Mouse (Mus musculus): Measurements from ENCODE around the gene Nrxn2.

Gene Nrxn2

DNA sequence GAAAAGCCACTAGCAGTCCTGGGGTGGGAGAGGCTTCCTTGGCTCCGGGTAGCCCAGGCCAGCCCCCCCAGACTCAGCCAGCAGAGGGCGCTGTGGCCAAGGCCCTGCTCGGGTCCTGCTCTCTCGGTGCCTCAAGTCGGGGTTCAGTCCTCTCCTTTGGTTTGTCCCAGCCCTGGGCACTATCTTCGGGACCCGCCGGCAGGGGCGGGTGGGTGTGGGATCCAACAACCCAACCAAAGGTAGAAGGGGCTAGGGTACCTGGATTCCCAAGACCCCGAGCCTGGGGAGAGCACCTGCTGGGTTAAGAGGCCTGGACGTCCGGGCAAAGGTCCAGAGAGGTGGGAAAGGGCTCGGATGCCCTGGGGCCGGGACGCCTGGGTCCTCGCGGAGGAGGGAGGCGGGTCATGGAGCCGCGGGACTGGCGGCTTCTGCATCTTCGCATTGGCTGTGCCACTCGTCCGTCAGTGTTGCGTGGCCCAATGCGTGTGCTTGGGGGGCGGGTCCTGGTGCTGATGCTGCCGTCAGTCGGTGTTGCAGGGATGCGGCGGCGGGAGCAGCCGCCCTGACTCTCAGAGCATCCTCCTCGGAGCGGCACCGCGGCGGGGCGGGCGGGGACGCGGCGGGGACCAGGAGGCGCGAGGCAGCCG lies at the start of gene Nrxn2:
Gene Nrxn2, plus strand, starts transcription at position 499 of the 647 bp plus-strand sequence.
- peak; percentile 58 to 68 for DNase-seq

DNA sequence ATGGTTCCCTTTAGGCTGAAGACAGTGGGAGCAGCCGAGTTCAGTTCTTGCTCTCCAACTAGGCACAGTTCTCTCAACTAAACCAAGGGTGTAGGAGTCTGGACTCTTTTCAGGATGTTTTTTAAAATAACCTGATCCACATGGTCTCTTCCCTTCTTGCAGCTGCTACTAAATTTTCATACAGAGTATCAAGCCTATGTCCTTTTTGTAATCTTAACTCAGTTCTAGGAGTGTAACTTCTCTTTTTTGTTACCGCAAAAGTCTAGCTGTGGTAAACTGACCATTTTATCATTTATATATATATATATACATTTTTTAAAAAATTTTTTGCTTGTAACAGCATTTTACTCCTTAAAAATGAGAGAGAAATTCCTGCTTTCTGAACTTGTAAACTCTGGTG lies 48.4 kb upstream of the Nrxn2 start:
- no peak for DNase-seq

- DNase-seq = no peak
These were observed 46.1 kb upstream of the Nrxn2 start for GRCm38 (mm10) chr19:6372433-6372832.

- DNase-seq = peak; percentile 50 to 70
These were observed 44.8 kb upstream of the Nrxn2 start for GRCm38 (mm10) chr19:6373539-6374400.

DNA sequence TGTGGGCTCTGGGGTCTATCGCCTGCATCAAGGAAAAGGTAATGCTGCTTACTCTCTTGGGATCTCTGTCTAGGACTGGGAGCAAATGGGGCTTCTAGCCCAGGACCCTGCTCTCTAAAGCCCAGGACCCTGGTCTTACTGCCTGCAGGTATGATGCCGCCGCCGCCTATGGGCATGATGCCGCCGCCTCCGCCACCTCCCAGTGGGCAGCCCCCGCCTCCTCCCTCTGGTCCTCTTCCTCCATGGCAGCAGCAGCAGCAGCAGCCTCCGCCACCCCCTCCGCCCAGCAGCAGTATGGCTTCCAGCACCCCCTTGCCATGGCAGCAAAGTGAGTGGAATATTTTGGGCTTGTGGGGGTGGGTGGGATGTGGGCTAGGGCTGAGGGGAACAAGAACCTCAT lies 44.0 kb upstream of the Nrxn2 start:
- DNase-seq = no peak

GRCm38 (mm10) chr19:6375423-6376254 lies 42.9 kb upstream of the Nrxn2 start:
- DNase-seq = no peak

GRCm38 (mm10) chr19:6376255-6376564 lies 42.3 kb upstream of the Nrxn2 start:
- peak in 1 of 2 experiments; percentile 32 for DNase-seq

- no peak for DNase-seq
These were observed 41.9 kb upstream of the Nrxn2 start for GRCm38 (mm10) chr19:6376643-6377042.

DNA sequence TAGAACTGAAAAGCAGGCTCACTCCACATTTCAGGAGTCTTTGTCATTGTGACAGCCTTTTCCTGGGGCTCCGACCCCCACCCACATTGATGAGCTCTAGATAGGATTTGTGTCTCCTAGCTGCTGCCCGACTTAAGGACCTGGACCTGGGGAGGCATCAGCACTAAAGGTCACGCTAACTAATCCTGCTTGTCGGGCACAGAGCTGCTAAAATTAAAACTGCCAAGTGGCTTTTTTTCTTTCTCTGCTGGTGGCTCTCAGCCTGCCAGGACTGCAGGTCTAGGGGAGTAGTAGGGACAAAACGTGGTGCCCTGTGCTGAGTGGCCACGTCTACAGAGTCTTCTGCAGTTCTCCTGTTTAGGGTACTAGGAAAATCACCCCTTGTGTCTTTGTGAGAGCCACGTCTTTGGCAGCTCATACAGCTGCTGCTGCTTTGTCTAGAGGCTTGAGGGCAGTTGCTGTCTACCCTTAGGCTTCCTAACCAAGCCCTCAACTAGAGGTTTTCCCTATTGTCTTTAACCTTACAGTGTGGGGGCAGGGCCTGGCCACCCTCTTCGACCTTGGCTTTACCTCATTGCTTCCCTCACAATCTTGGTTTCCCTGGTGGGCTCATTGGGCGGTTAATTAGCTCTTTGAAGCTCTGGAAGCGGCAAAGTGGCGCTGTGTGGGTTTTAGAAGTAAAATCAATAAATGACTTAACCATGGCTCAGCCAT lies 41.0 kb upstream of the Nrxn2 start:
- DNase-seq = no peak

GRCm38 (mm10) chr19:6380411-6381166 lies 37.9 kb upstream of the Nrxn2 start:
- no peak for DNase-seq

DNA sequence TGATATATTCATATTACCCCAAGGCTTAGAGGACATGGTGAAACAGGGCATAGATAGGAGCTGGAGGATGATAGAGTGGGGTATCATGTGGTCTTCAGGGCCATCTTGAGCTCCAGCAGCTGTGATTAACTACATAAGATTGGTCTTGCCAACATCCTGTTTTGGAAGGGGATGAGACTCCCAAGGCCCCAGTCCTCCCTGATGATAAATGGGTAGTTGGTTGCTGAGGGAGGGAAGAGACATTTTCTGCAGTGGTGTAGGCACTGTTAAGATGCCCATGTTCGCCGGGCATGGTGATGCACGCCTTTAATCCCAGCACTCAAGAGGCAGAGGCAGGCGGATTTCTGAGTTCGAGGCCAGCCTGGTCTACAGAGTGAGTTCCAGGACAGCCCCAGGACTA lies 37.3 kb upstream of the Nrxn2 start:
- no peak for DNase-seq

GRCm38 (mm10) chr19:6382323-6382924 lies 36.1 kb upstream of the Nrxn2 start:
- DNase-seq = no peak

DNA sequence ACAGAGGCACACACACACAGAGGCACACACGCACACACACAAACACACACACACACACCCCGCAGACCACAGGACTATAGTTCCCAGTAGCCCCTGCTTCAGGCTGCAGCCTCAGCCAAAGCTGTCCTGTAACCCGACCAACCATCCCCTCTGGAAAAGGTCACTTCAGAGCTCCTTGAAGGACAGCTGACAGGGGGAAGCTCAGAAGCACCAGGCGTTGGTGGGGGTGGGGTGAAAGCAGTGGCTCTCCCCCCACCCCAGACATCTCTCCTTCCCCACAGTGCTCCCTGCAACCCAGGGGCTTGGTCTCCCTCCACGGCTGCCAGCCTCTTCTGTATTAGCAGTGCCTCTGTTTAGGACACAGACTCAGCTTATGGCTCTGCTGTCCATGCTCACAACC lies 35.1 kb upstream of the Nrxn2 start:
- no peak for DNase-seq

GRCm38 (mm10) chr19:6384128-6384527 lies 34.4 kb upstream of the Nrxn2 start, which contains the start of gene Pygm:
Gene Pygm (plus strand): TSS chr19:6384399.
- no peak for DNase-seq

- DNase-seq = no peak
These were observed 33.6 kb upstream of the Nrxn2 start for GRCm38 (mm10) chr19:6384954-6385353.

GRCm38 (mm10) chr19:6385419-6385818 lies 33.1 kb upstream of the Nrxn2 start:
- DNase-seq = no peak

DNA sequence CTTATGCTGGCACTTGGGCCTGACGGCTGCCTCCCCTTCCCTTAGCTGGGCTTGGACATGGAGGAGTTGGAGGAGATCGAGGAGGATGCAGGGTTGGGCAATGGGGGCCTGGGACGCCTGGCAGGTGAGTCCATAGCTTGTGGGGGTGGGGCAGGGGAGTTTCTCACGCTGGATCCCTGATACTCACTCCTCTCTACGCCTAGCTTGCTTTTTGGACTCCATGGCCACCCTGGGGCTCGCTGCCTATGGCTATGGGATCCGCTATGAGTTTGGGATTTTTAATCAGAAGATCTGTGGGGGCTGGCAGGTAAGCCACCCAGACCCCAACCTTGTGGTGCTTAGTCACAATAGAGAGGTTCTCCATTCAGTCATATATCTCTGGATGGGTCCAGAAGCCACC lies 32.7 kb upstream of the Nrxn2 start:
- no peak for DNase-seq

DNA sequence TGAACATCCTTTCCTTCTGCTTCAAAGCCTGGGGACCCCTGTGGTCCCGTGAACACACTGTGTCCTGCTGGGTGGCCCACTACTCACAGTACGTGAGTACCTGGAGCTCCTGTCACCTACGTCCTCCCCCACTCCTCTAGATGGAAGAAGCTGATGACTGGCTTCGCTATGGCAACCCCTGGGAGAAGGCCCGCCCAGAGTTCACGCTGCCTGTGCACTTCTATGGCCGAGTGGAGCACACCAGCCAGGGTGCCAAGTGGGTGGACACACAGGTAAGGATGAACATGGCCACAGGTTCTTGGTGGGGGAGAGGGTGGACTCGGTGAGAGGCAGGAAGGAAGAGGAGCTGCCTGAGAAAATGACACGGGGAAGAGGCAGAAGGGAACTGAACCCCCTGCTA lies 32.3 kb upstream of the Nrxn2 start:
- no peak for DNase-seq

DNA sequence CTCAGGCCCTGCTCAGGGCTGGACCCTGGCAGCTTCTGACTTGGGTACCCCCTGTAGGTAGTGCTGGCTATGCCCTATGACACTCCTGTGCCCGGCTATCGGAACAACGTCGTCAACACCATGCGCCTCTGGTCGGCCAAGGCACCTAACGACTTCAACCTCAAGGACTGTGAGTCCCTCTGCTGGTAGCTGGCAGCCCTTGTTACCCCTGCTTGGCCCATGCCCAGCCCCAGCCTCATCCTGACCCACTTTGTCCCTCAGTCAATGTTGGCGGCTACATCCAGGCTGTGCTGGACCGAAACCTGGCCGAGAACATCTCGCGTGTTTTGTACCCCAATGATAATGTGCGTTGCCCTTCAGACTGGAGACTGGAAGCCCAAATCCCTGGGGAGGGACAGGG lies 30.5 kb upstream of the Nrxn2 start:
- DNase-seq = no peak

DNA sequence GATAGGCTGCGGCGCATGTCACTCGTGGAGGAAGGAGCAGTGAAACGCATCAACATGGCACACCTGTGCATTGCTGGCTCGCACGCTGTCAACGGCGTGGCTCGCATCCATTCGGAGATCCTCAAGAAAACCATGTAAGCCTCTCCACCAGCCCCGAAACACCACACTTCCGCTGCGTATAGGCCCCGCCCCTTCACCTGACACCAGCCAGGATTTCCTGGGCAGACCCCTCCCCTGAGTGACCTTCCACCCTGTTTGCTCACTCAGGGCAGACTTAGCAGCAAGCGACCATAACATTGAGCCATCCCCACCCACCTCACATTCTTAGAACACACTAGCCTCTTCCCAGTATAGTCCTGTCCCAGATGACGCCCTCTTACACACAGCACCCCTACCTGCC lies 28.7 kb upstream of the Nrxn2 start:
- DNase-seq = peak in 1 of 2 experiments; percentile 65

GRCm38 (mm10) chr19:6390251-6390650 lies 28.3 kb upstream of the Nrxn2 start:
- DNase-seq = no peak
